Comparison of ENCODE assay signal across 12 mouse cellular contexts in the genomic region with DNA sequence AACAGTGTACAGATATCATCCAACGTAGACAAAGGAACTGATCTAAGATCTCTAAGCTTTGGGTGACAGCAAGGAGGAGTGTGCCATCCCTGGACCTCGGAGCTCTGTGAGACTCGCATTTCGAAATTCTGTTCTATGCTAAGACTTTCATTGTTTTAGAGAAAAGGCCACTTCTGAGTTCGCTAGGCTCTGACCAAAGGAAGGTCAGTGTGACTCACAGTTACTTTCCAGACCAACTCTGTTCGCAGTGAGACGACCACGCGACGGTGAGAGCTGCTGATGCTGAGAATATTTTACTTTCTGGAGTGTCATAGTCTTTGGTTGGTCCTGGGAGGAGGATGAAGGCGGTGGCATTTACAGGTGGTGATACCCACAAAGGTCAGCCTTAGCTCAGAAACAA.
DNase-seq lines count a peak whose midpoint lies in the region.
"Had no signal": no experiment of that assay in that cellular context is flagged by ENCODE, and none has a peak within 500 bp of the region (broad histone marks: within the 10 kb centered on the region; RNA-seq: fewer than 3 reads in every experiment).

No protein-coding gene starts in this region.

- peak; percentile 47 to 80 for DNase-seq in adrenal gland, adult (ENCODE audit: inconsistent age in 2 of 2, low spot score in 1 of 2)
- no peak for DNase-seq in adrenal gland, adult 18-20 months (ENCODE audit: low spot score in 2 of 2)
- DNase-seq in adrenal gland, postnatal 14 days, result peak; percentile 62
- no peak for DNase-seq in adrenal gland, postnatal 25 days
- DNase-seq in 416B (ENCODE audit: low read depth), result peak; percentile 48
- no peak for DNase-seq in embryo, embryonic 11 days
- DNase-seq: cerebellum, adult 11-12 months; cerebellum, adult 2 months; cerebellum, adult 9-10 months; cerebellum, postnatal 10 days; cerebellum, postnatal 25 days; gastrocnemius, adult 2 months had no signal

Comparison
In these comparisons a context has a peak if more than half of its experiments do, and no peak if none do; other contexts are left out.
1. DNase-seq: peak in adrenal gland, adult (2 of 2), adrenal gland, postnatal 14 days (single experiment) and 416B (single experiment); none in adrenal gland, adult 18-20 months (0 of 2), adrenal gland, postnatal 25 days (single experiment) and embryo, embryonic 11 days (single experiment).